Mouse (Mus musculus): ENCODE results near the gene Lrrc58.

GRCm38 (mm10) chr16:37893942-37894341 lies 25.8 kb downstream of the Lrrc58 start:
- TF ChIP-seq CTCF (IDR thresholded peaks at IDR 0.05; ENCODE audit: low read depth): no peak
- no peak for TF ChIP-seq EP300 (optimal IDR thresholded peaks at IDR 0.05)
